Mouse (Mus musculus): Measurements from ENCODE around the gene Rin3.

- TF ChIP-seq CTCF (IDR thresholded peaks at IDR 0.05; ENCODE audit: low read depth) (no peak), EP300 (optimal IDR thresholded peaks at IDR 0.05) (no peak)
These were observed 107.2 kb downstream of the Rin3 start for GRCm38 (mm10) chr12:102390042-102390441.
